Mouse (Mus musculus) cortical plate, adult 2 months (tissue): Measurements from ENCODE around the gene Prdm16.

Source experiments
- CTCF ChIP-seq: fragments of 200-500 bp; IDR thresholded peaks from 2 replicates; pipeline ENCODE4 v1.5.1; 2011; ENCODE audit warnings: mild to moderate bottlenecking, control low read depth, low read length; ENCODE audit not compliant: insufficient read depth; ENCODE audit errors: extremely low read depth
- POLR2A ChIP-seq: fragments of 200-500 bp; IDR thresholded peaks from 2 replicates; pipeline ENCODE4 v1.6.1; 2011; ENCODE audit warnings: mild to moderate bottlenecking, low read length, control low read depth; ENCODE audit not compliant: insufficient read depth; ENCODE audit errors: extremely low read depth

- no peak for TF ChIP-seq CTCF
- no peak for TF ChIP-seq POLR2A
Observed at GRCm38 (mm10) chr4:154330001-154330400, 306.7 kb downstream of the Prdm16 start.
